Mouse (Mus musculus): ENCODE measurements around the gene Rint1.

The Rint1 gene

GRCm38 (mm10) chr5:23864054-23864965, 76.8 kb downstream of the Rint1 start:
- no peak for DNase-seq (ENCODE audit: extremely low spot score, low spot score)

DNA sequence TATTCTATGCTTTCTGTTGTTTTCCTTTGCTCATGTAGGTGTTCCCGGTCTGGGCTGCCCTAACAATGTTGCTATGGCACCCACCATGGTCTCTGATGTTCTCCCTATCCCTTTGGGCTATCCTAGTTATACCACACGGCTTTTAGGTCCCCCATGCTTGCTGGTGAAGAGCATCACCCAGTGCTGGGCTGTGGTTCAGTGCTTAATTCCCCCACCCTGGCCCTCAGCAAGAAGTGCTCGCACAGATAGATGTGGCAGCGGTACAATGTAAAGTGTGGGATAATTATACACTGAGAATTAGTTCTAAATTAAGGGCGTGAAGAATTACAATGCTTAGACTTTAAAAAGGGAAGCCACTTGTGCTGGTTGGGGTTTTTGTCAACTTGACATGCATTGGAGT, 78.4 kb downstream of the Rint1 start:
- no peak for DNase-seq (ENCODE audit: extremely low spot score, low spot score)
